ENCODE assay signal across 27 mouse cellular contexts in genomic region chr11:67008528-67008927, GRCm38 (mm10). TPM values are rescaled to one million over a fixed set of nuclear protein-coding genes. Genes with fewer than 3 reads are reported as not detected.
"Had no signal": no experiment of that assay in that cellular context is flagged by ENCODE, and none has a peak within 500 bp of the region (broad histone marks: within the 10 kb centered on the region; RNA-seq: fewer than 3 reads in every experiment).

No protein-coding gene starts in this region.

- H3K9me3 ChIP-seq: limb, embryonic 12.5 days; limb, embryonic 15.5 days; midbrain, embryonic 13.5 days had no signal

- H3K27me3 ChIP-seq: limb, embryonic 12.5 days; limb, embryonic 15.5 days; midbrain, embryonic 13.5 days had no signal

- H3K4me2 ChIP-seq: limb, embryonic 12.5 days; limb, embryonic 15.5 days; liver, embryonic 11.5 days; lung, embryonic 14.5 days; midbrain, embryonic 13.5 days had no signal

- DNase-seq: kidney, adult 2 months; kidney, postnatal 25 days; layer of hippocampus, postnatal 36 days; liver, postnatal 0 days; lung, embryonic 14.5 days; right cerebral cortex, postnatal 25 days; spleen, adult 18-20 months; thymus, adult 2 months; thymus, postnatal 14 days; thymus, postnatal 4 days had no signal

- ATAC-seq: liver, postnatal 0 days; lung, postnatal 0 days had no signal

- H3K36me3 ChIP-seq: limb, embryonic 12.5 days; limb, embryonic 15.5 days; midbrain, embryonic 13.5 days had no signal

- H3K9ac ChIP-seq: limb, embryonic 12.5 days; limb, embryonic 15.5 days; liver, embryonic 14.5 days; liver, postnatal 0 days; lung, embryonic 14.5 days; midbrain, embryonic 13.5 days had no signal

- H3K4me1 ChIP-seq: limb, embryonic 12.5 days; limb, embryonic 15.5 days had no signal

- H3K4me3 ChIP-seq: left cerebral cortex, adult 2 months; limb, embryonic 12.5 days; limb, embryonic 15.5 days; midbrain, embryonic 13.5 days had no signal

- H3K27ac ChIP-seq: kidney, postnatal 0 days; left cerebral cortex, adult 2 months; limb, embryonic 12.5 days; limb, embryonic 15.5 days; liver, embryonic 14.5 days; macrophage; midbrain, embryonic 13.5 days had no signal

RNA-seq across cellular contexts. Expression of gene Tmem238l, which starts 52.1 kb away (rescaled TPM):
- total RNA-seq: layer of hippocampus, adult 8-10 months; layer of hippocampus, postnatal 10 days; layer of hippocampus, postnatal 36 days; left cerebral cortex, adult 2 months; left cerebral cortex, postnatal 14 days; left cerebral cortex, postnatal 4 days; megakaryocyte, adult 5-6 weeks; midbrain, postnatal 0 days; neutrophil, adult 5-6 weeks had no signal
- polyA plus RNA-seq: kidney, embryonic 14.5 days; limb, embryonic 12.5 days; liver, embryonic 11.5 days; liver, embryonic 14.5 days; liver, postnatal 0 days; lung, embryonic 14.5 days; lung, postnatal 0 days; macrophage; midbrain, embryonic 13.5 days; midbrain, postnatal 0 days had no signal
